Mouse (Mus musculus): ENCODE data around the gene Eno3. TPM values are rescaled to one million over a fixed set of nuclear protein-coding genes. Genes with fewer than 3 reads are reported as not detected.
A peak's percentile ranks its signal among the peaks of the same experiment; 100 is the strongest.

Gene Eno3
- polyA plus RNA-seq, 1 experiment from 2014 or later, result 37.9 TPM

- no peak overlapping the region for H3K4me3 ChIP-seq (ENCODE audit: low read length)
- H3K27ac ChIP-seq (ENCODE audit: low read length), result no peak overlapping the region
- 69% methylated on average over 5 of the region's 5 CpGs for WGBS
- H3K9me3 ChIP-seq (ENCODE audit: control insufficient read depth, low read length), result no peaks in the 10 kb centered on the region
- H3K27me3 ChIP-seq (ENCODE audit: control insufficient read depth, insufficient read depth, low read depth, low read length), result no peaks in the 10 kb centered on the region
- no peak for ATAC-seq (ENCODE audit: low read depth)
- no peak overlapping the region for H3K4me2 ChIP-seq (ENCODE audit: low read depth, low read length)
- peaks cover 11% of the 10 kb centered on the region for H3K36me3 ChIP-seq (ENCODE audit: control insufficient read depth, insufficient read depth, low read length)
- H3K9ac ChIP-seq (ENCODE audit: low read length), result no peak overlapping the region
- H3K4me1 ChIP-seq (replicated peaks; ENCODE audit: control insufficient read depth, insufficient read depth, low read length), result peaks cover 25% of the 10 kb centered on the region
These were observed 1.5 kb downstream of the Eno3 start for GRCm38 (mm10) chr11:70658521-70658920.

GRCm38 (mm10) chr11:70658942-70659341 lies 1.9 kb downstream of the Eno3 start:
- no peak overlapping the region for H3K4me2 ChIP-seq (ENCODE audit: low read depth, low read length)
- WGBS, result 49% methylated on average over 8 of the region's 8 CpGs
- no peak overlapping the region; the same call in 1 of the 2 replicates for H3K9ac ChIP-seq (ENCODE audit: low read length)
- H3K36me3 ChIP-seq (ENCODE audit: control insufficient read depth, insufficient read depth, low read length), result peaks cover 15% of the 10 kb centered on the region
- no peaks in the 10 kb centered on the region for H3K27me3 ChIP-seq (ENCODE audit: control insufficient read depth, insufficient read depth, low read depth, low read length)
- H3K27ac ChIP-seq (ENCODE audit: low read length), result no peak overlapping the region
- H3K4me1 ChIP-seq (replicated peaks; ENCODE audit: control insufficient read depth, insufficient read depth, low read length), result peaks cover 25% of the 10 kb centered on the region
- H3K4me3 ChIP-seq (ENCODE audit: low read length), result no peak overlapping the region
- no peak for ATAC-seq (ENCODE audit: low read depth)
- no peaks in the 10 kb centered on the region for H3K9me3 ChIP-seq (ENCODE audit: control insufficient read depth, low read length)

GRCm38 (mm10) chr11:70660571-70660970 lies 3.6 kb downstream of the Eno3 start:
- Histone ChIP-seq H3K27ac (ENCODE audit: low read length) (no peak overlapping the region), H3K36me3 (ENCODE audit: control insufficient read depth, insufficient read depth, low read length) (peaks cover 27% of the 10 kb centered on the region), H3K9ac (ENCODE audit: low read length) (no peak overlapping the region), H3K4me1 (replicated peaks; ENCODE audit: control insufficient read depth, insufficient read depth, low read length) (peaks cover 23% of the 10 kb centered on the region), H3K4me3 (ENCODE audit: low read length) (no peak overlapping the region), H3K27me3 (ENCODE audit: control insufficient read depth, insufficient read depth, low read depth, low read length) (no peaks in the 10 kb centered on the region), H3K4me2 (ENCODE audit: low read depth, low read length) (no peak overlapping the region), H3K9me3 (ENCODE audit: control insufficient read depth, low read length) (no peaks in the 10 kb centered on the region)
- 82% methylated on average over 8 of the region's 8 CpGs for WGBS
- no peak for ATAC-seq (ENCODE audit: low read depth)

- Histone ChIP-seq H3K4me3 (ENCODE audit: low read length) (no peak overlapping the region), H3K9me3 (ENCODE audit: control insufficient read depth, low read length) (no peaks in the 10 kb centered on the region), H3K27ac (ENCODE audit: low read length) (no peak overlapping the region), H3K4me1 (replicated peaks; ENCODE audit: control insufficient read depth, insufficient read depth, low read length) (peaks cover 10% of the 10 kb centered on the region), H3K4me2 (ENCODE audit: low read depth, low read length) (no peak overlapping the region), H3K9ac (ENCODE audit: low read length) (no peak overlapping the region), H3K36me3 (ENCODE audit: control insufficient read depth, insufficient read depth, low read length) (peaks cover 29% of the 10 kb centered on the region), H3K27me3 (ENCODE audit: control insufficient read depth, insufficient read depth, low read depth, low read length) (no peaks in the 10 kb centered on the region)
- ATAC-seq (ENCODE audit: low read depth), result no peak
- 89% methylated on average over 8 of the region's 8 CpGs for WGBS
These were observed 6.1 kb downstream of the Eno3 start for GRCm38 (mm10) chr11:70663101-70663500.

GRCm38 (mm10) chr11:70663957-70664356 lies 7.0 kb downstream of the Eno3 start:
- H3K4me2 ChIP-seq (ENCODE audit: low read depth, low read length), result no peak overlapping the region
- ATAC-seq (ENCODE audit: low read depth), result no peak
- no peak overlapping the region for H3K27ac ChIP-seq (ENCODE audit: low read length)
- H3K9ac ChIP-seq (ENCODE audit: low read length), result no peak overlapping the region
- H3K27me3 ChIP-seq (ENCODE audit: control insufficient read depth, insufficient read depth, low read depth, low read length), result no peaks in the 10 kb centered on the region
- H3K4me1 ChIP-seq (replicated peaks; ENCODE audit: control insufficient read depth, insufficient read depth, low read length), result peaks cover 10% of the 10 kb centered on the region
- 90% methylated on average over 6 of the region's 6 CpGs for WGBS
- peaks cover 29% of the 10 kb centered on the region for H3K36me3 ChIP-seq (ENCODE audit: control insufficient read depth, insufficient read depth, low read length)
- H3K9me3 ChIP-seq (ENCODE audit: control insufficient read depth, low read length), result no peaks in the 10 kb centered on the region
- H3K4me3 ChIP-seq (ENCODE audit: low read length), result no peak overlapping the region

- peaks cover 10% of the 10 kb centered on the region for H3K4me1 ChIP-seq (replicated peaks; ENCODE audit: control insufficient read depth, insufficient read depth, low read length)
- no peak overlapping the region for H3K4me2 ChIP-seq (ENCODE audit: low read depth, low read length)
- 89% methylated on average over 9 of the region's 9 CpGs for WGBS
- no peak overlapping the region for H3K4me3 ChIP-seq (ENCODE audit: low read length)
- peaks cover 27% of the 10 kb centered on the region for H3K36me3 ChIP-seq (ENCODE audit: control insufficient read depth, insufficient read depth, low read length)
- no peak overlapping the region for H3K9ac ChIP-seq (ENCODE audit: low read length)
- H3K27me3 ChIP-seq (ENCODE audit: control insufficient read depth, insufficient read depth, low read depth, low read length), result no peaks in the 10 kb centered on the region
- H3K27ac ChIP-seq (ENCODE audit: low read length), result no peak overlapping the region
- ATAC-seq (ENCODE audit: low read depth), result no peak
- no peaks in the 10 kb centered on the region for H3K9me3 ChIP-seq (ENCODE audit: control insufficient read depth, low read length)
These were observed 7.7 kb downstream of the Eno3 start for GRCm38 (mm10) chr11:70664741-70665140.

- H3K4me1 ChIP-seq (replicated peaks; ENCODE audit: control insufficient read depth, insufficient read depth, low read length), result peaks cover 16% of the 10 kb centered on the region
- 87% methylated on average over 8 of the region's 8 CpGs for WGBS
- H3K4me2 ChIP-seq (ENCODE audit: low read depth, low read length), result no peak overlapping the region
- peaks cover 27% of the 10 kb centered on the region for H3K36me3 ChIP-seq (ENCODE audit: control insufficient read depth, insufficient read depth, low read length)
- H3K9me3 ChIP-seq (ENCODE audit: control insufficient read depth, low read length), result no peaks in the 10 kb centered on the region
- H3K4me3 ChIP-seq (ENCODE audit: low read length), result no peak overlapping the region
- no peaks in the 10 kb centered on the region for H3K27me3 ChIP-seq (ENCODE audit: control insufficient read depth, insufficient read depth, low read depth, low read length)
- no peak overlapping the region for H3K9ac ChIP-seq (ENCODE audit: low read length)
- H3K27ac ChIP-seq (ENCODE audit: low read length), result no peak overlapping the region
- ATAC-seq (ENCODE audit: low read depth), result no peak
These were observed 9.7 kb downstream of the Eno3 start for GRCm38 (mm10) chr11:70666687-70667086.

GRCm38 (mm10) chr11:70667271-70668150 lies 10.5 kb downstream of the Eno3 start:
- WGBS, result 51% methylated on average over 14 of the region's 14 CpGs
- Histone ChIP-seq H3K4me3 (ENCODE audit: low read length) (peak overlapping the region; percentile 69), H3K36me3 (ENCODE audit: control insufficient read depth, insufficient read depth, low read length) (peaks cover 26% of the 10 kb centered on the region), H3K4me1 (replicated peaks; ENCODE audit: control insufficient read depth, insufficient read depth, low read length) (peaks cover 16% of the 10 kb centered on the region), H3K9ac (ENCODE audit: low read length) (peak overlapping the region; percentile 74), H3K27ac (ENCODE audit: low read length) (peak overlapping the region; percentile 96), H3K4me2 (ENCODE audit: low read depth, low read length) (peak overlapping the region; percentile 87), H3K27me3 (ENCODE audit: control insufficient read depth, insufficient read depth, low read depth, low read length) (no peaks in the 10 kb centered on the region), H3K9me3 (ENCODE audit: control insufficient read depth, low read length) (no peaks in the 10 kb centered on the region)
- no peak for ATAC-seq (ENCODE audit: low read depth)

GRCm38 (mm10) chr11:70668335-70668770 lies 11.4 kb downstream of the Eno3 start:
- Histone ChIP-seq H3K4me2 (ENCODE audit: low read depth, low read length) (peak overlapping the region; percentile 87), H3K36me3 (ENCODE audit: control insufficient read depth, insufficient read depth, low read length) (peaks cover 18% of the 10 kb centered on the region; the same call in 1 of the 2 replicates), H3K27me3 (ENCODE audit: control insufficient read depth, insufficient read depth, low read depth, low read length) (no peaks in the 10 kb centered on the region), H3K9me3 (ENCODE audit: control insufficient read depth, low read length) (no peaks in the 10 kb centered on the region), H3K4me1 (replicated peaks; ENCODE audit: control insufficient read depth, insufficient read depth, low read length) (peaks cover 16% of the 10 kb centered on the region), H3K27ac (ENCODE audit: low read length) (peak overlapping the region; percentile 96), H3K9ac (ENCODE audit: low read length) (peak overlapping the region; percentile 74), H3K4me3 (ENCODE audit: low read length) (peak overlapping the region; percentile 69)
- WGBS, result under 1% methylated on average over 15 of the region's 15 CpGs
- ATAC-seq (ENCODE audit: low read depth), result peak; percentile 63

Data from lung, embryonic 16.5 days (tissue).